Mouse (Mus musculus) gastrocnemius, adult 8-10 months (tissue): ENCODE data around the gene Atp8a1. TPM values are rescaled to one million over a fixed set of nuclear protein-coding genes. Genes with fewer than 3 reads are reported as not detected.
A peak's percentile ranks its signal among the peaks of the same experiment; 100 is the strongest.

Source experiments
- DNase-seq, 2 experiments: peaks; one replicate each; pipeline ENCODE4 v3.0.0; 2022; ENCODE audit warnings: low spot score in 2 of 2
- total RNA-seq, 4 experiments: library from RNA; stranded (reverse); gene quantifications; 2 replicates each; pipeline ENCODE4 v1.2.4; 2022

The Atp8a1 gene
- total RNA-seq = 10 to 100 TPM; 69.0 to 91.3 (median 78.6) TPM

GRCm38 (mm10) chr5:67847253-67848165 is at the start of gene Atp8a1:
Gene Atp8a1, minus strand, starts transcription at chr5:67847434.
- peak; percentile 98 for DNase-seq

GRCm38 (mm10) chr5:67884422-67885210 is 37.4 kb upstream of the Atp8a1 start:
- no peak for DNase-seq

GRCm38 (mm10) chr5:67883564-67884171 is 36.4 kb upstream of the Atp8a1 start:
- DNase-seq = peak; percentile 30 to 56

GRCm38 (mm10) chr5:67871414-67871813 is 24.2 kb upstream of the Atp8a1 start:
- no peak for DNase-seq

GRCm38 (mm10) chr5:67866221-67866620 is 19.0 kb upstream of the Atp8a1 start:
- no peak for DNase-seq

GRCm38 (mm10) chr5:67865670-67866069 is 18.4 kb upstream of the Atp8a1 start:
- no peak for DNase-seq

- no peak for DNase-seq
These were observed 17.4 kb upstream of the Atp8a1 start for GRCm38 (mm10) chr5:67864508-67865060.

GRCm38 (mm10) chr5:67863950-67864391 is 16.7 kb upstream of the Atp8a1 start:
- no peak for DNase-seq

- no peak for DNase-seq
These were observed 7.9 kb upstream of the Atp8a1 start for GRCm38 (mm10) chr5:67854963-67855606.

GRCm38 (mm10) chr5:67852860-67853259 is 5.6 kb upstream of the Atp8a1 start:
- no peak for DNase-seq

- no peak for DNase-seq
These were observed 2.2 kb upstream of the Atp8a1 start for GRCm38 (mm10) chr5:67849411-67849810.

- DNase-seq = no peak
These were observed 1.3 kb upstream of the Atp8a1 start for GRCm38 (mm10) chr5:67848511-67849014.

- peak; percentile 16 to 17 for DNase-seq
These were observed 641 bp downstream of the Atp8a1 start for GRCm38 (mm10) chr5:67846361-67847224.

GRCm38 (mm10) chr5:67845190-67845691 is 2.0 kb downstream of the Atp8a1 start:
- DNase-seq = no peak

GRCm38 (mm10) chr5:67844070-67844469 is 3.2 kb downstream of the Atp8a1 start:
- DNase-seq = no peak

- no peak for DNase-seq
These were observed 4.9 kb downstream of the Atp8a1 start for GRCm38 (mm10) chr5:67842306-67842705.

- DNase-seq = no peak
These were observed 13.4 kb downstream of the Atp8a1 start for GRCm38 (mm10) chr5:67833841-67834240.

- DNase-seq = no peak
These were observed 15.7 kb downstream of the Atp8a1 start for GRCm38 (mm10) chr5:67831293-67832147.

GRCm38 (mm10) chr5:67828356-67828755 is 18.9 kb downstream of the Atp8a1 start:
- peak in 1 of 2 experiments; percentile 25 for DNase-seq
